Mouse (Mus musculus): Measurements from ENCODE around the gene Pacsin2.

The Pacsin2 gene

DNA sequence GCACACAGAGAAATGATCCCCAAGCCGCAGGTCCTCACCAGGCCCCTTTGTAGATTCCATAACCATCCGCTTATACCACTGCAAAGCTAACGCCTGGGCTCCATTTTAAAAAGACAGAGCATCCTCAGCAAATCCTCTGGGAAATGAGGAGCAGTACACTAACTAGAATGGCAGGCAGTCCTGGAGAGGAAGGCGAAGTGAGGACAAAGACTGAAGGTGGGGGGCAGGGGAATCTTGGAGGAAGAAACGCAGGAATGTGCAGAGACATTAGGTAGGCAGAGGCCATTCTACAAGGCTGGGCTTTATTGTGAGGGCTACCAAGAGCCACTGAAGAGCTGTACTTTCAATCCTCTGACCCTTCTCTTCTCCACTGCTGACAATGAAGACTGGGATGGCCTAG, 19.0 kb downstream of the Pacsin2 start:
- no peak for TF ChIP-seq GATA4 (IDR thresholded peaks at IDR 0.05; ENCODE audit: insufficient replicate concordance, low read length)

DNA sequence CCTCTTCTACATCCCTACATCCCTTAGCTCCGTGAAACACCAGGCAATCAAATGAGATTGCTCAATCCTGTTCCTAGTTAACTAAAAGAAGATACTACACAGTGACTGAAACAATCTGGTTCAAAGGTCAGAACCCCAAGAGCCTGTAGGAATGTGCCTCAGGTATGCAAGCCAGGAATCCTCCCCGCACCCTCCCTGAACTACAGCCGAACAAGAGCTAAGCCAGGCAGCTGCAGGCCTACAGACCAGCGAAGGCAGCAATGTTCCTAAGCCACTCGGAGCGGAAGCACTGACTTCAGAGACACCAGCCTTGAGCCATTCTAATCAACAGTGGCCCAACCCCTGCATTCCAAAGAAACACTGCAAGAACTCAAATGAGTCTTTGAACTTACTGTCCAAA, 20.0 kb downstream of the Pacsin2 start:
- TF ChIP-seq GATA4 (IDR thresholded peaks at IDR 0.05; ENCODE audit: insufficient replicate concordance, low read length), result no peak

DNA sequence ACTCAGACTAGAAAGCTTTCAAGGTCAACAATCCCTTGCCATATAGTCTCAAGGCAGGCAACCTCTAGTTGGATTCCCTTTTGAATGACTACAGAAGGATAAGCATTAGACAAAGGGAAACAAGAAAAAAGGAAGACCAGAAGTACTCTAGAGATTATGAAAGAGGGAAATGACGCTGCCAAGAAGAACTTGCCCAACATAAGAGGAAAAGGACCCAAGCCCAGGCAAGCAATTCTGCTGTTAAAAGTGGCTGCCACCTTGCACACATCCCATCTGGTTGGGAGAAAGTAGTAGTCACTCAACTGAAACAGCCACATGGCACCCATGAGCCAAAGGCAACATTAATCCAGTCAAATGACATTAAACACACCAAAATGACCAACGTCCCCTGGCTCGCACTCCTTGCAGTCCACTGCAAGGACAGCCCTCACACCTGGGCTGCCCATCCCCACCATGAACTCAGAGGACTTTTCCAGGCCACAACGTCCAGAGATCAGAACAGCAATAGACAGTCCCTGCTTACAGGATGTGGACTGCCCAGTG, 21.8 kb downstream of the Pacsin2 start:
- TF ChIP-seq GATA4 (IDR thresholded peaks at IDR 0.05; ENCODE audit: insufficient replicate concordance, low read length), result no peak

DNA sequence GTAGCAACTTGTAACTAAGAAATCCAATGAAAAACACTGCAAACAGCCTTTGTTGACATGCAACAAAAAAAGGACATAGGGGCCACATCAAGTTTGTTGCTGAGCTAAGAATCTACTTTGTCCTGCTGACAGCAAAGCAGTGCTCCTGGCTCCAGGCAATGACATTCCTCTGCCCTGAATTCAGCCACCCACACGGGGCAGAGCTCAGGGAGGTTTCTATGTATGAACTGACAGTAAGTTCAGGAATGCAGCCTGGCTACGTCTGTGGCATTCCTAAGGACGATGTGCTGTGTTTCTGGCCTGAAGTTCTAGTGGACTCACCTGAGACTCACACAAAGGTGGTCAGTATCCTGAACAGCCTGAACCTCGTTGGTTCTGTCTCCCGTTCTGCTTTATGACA, 23.7 kb downstream of the Pacsin2 start:
- TF ChIP-seq GATA4 (IDR thresholded peaks at IDR 0.05; ENCODE audit: insufficient replicate concordance, low read length), result no peak

DNA sequence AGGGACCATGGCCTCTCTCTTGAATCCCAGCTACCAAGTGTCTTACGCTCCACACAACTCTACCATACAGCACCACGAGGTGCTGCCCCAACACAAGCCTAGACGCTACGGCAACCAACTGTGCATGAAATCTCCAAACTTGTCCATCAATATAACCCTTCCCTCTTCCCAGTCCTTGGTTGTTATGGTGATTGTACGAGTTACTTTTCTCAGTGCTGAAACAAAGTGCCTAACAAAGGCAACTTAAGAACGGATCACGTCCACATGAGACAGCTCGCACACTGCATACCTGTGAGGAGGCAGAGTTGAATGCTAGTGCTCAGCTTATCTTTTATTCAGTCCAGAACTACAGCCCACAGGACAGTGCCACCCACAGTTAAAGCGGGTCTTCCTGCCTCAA, 27.9 kb downstream of the Pacsin2 start:
- no peak for TF ChIP-seq GATA4 (IDR thresholded peaks at IDR 0.05; ENCODE audit: insufficient replicate concordance, low read length)

DNA sequence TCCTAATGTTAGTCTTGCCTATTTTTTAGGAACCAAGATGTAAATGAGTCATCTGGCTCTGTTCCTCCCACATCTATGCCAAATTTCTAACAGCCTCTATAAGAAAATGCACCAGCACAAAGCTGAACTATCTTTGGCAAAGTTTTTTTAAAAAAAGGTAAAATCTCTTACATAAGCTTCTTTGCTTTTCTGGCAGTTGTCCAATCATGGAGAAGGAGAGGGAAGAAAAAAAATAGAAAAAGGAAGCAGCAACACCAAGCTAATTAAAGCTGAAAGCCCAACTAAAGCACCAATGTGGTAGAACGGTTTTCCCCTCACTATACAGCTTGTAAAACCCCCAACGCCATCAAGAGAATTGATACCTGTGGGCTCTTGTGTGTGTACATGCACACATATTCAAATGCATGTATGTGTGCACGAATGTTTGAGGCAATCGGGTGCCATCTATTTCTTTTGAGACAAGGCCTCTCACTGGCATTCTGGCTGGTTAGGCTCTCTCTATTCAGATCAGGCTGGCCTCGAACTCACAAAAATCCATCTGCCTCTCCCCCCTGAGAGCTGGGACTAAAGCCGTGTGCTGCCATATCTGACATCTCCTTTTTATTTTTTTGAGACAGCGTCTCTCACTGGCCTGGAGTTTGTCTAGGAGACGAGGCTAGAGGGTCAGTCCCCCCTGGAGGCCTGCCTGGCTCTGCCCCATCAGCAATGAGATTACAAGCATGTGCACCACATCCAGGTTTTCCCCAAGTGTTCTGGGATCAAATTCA, 28.9 kb downstream of the Pacsin2 start:
- TF ChIP-seq GATA4 (IDR thresholded peaks at IDR 0.05; ENCODE audit: insufficient replicate concordance, low read length), result no peak

DNA sequence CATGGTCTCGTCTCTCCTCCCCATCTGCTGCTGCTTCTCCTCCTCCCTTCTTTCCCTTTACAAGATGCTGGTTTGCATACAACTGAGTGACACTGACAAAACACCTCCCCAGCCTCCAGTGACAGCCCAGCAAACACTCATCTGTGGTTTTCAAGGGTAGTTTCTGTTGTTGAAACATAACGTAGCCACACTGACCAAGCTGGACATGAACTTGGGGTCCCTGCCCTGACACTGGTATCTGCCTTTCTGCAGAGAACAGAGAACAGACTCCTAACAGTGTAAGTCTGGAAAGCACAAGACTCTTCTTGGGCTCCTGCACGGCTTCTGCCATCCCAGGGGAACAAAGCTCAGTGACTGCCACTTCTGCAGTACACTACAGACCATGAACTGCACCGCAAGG, 29.7 kb downstream of the Pacsin2 start:
- no peak for TF ChIP-seq GATA4 (IDR thresholded peaks at IDR 0.05; ENCODE audit: insufficient replicate concordance, low read length)

DNA sequence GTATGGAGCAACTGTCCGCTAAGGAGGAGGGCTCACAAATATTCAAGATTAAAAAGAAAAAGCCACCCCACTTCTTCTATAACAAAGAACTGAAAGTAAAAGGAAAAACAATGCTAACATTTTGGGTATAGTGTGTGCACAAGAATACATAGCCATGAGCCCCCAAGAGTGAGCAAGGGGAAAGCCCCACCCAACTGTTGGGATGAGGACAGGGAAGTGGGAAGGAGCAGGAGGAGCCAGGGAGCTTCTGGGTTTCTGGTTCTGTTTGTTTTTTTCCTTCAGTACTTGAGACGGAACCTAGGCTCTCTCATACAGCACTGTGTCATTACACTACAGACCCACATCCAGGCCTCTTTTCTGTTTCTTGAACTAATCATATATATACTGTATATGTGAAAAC, 31.1 kb downstream of the Pacsin2 start:
- no peak for TF ChIP-seq GATA4 (IDR thresholded peaks at IDR 0.05; ENCODE audit: insufficient replicate concordance, low read length)

DNA sequence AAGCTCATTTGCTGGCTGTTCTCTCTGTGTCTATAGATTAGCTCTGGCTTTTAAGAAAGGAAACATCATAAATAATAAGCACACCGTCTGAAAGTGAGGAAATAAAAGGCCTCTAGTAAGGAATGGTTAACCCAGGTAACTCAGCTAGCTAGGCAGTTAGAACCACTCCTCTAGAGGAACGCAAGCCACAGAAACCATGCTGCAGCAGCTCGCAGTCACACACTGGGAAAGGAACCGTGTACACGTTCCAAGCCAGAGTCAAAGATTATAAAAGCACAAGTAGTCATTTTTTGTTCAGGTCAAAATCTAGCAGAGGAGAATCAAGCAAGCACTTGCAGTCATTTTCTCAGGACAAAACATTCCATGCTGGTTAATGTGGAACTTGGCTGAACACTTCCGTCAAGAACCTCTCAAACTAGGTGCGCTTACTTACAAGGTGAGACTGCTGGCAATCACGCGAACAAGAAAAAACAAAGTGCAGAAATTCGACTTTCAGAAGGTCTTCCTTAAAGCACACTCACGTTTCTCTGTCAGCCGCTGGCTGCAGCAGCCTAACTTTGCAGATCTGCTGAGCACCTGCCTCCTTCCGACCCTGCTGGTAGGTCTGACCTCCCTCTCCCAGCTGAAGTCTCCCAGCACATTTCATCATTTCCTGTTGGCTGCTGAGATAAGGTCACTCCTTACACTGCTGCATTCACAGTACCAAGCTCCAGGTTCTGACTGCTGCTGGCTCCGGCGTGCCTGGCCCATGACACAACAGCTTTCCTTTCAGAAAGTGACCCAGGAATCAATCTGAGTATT, 32.0 kb downstream of the Pacsin2 start:
- peak; percentile 89 for TF ChIP-seq GATA4 (IDR thresholded peaks at IDR 0.05; ENCODE audit: insufficient replicate concordance, low read length)

DNA sequence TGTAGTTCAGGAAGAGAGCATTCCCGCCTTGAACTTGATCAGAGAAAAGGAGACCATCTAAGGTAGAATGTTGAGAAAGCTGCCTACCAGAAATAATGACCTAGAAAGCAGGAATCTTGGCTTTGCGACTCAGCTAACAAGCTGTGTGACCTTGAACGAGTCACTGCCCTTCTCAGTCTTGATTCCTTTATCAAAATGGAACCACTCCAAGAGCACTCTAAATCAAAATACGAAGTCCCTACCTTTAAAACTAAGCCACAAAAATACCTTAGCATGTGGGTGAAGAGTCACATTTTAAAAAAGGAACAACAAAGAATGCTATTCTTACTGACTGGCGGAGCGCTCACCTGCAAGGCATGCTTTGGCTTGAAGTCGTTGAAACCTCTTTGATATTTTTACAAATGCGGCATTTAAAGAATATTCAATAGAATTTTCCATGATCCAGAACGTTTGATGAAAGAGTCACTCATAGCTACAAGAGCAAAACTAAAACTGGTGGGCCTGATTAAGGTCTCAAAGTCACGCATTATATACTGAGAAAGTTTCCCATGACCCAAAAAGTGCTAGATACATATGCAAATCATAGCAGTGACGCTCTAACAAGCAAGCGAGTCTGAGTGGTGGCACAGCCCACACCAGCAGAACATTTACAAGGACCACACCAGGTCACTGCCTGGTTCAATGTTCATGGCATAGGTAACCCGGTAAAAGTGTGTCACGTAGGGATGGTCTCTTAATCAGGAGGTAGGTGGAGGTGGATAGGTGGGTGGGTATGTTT, 33.2 kb downstream of the Pacsin2 start:
- no peak for TF ChIP-seq GATA4 (IDR thresholded peaks at IDR 0.05; ENCODE audit: insufficient replicate concordance, low read length)

DNA sequence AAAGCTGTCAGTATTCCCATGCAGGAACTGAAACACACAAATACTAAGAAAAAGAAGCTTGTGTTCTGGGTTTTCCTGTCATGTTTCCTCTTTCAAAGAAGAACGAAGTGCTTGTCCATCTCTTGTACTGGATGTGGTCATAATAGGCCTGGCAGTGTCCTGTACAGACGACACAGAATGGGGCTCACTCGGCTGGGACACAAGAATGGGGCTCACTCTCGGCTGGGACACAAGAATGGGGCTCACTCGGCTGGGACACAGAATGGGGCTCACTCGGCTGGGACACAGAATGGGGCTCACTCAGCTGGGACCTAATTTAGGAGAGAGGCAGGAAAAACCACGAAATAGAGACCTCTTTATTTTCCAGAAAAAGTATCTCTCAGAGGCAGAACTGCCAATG, 34.0 kb downstream of the Pacsin2 start:
- no peak for TF ChIP-seq GATA4 (IDR thresholded peaks at IDR 0.05; ENCODE audit: insufficient replicate concordance, low read length)

DNA sequence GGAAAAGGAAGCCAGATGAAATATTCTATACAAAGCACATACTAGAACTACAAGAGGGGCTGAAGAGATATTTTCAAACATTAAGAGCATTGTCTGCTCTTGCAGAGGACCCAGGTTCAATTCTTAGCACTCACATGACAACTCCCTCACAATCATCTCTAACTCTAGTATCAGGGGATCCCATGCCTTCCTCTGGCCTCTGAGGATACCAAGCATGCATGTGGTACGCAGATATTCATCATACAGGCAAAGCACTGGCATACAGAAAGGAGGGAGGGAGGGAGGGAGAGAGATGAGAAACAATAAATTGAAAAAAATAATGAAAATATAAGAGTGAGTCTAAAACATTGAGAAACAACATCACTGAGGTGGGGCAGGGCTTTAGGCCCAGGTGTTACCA, 35.8 kb downstream of the Pacsin2 start:
- no peak for TF ChIP-seq GATA4 (IDR thresholded peaks at IDR 0.05; ENCODE audit: insufficient replicate concordance, low read length)

DNA sequence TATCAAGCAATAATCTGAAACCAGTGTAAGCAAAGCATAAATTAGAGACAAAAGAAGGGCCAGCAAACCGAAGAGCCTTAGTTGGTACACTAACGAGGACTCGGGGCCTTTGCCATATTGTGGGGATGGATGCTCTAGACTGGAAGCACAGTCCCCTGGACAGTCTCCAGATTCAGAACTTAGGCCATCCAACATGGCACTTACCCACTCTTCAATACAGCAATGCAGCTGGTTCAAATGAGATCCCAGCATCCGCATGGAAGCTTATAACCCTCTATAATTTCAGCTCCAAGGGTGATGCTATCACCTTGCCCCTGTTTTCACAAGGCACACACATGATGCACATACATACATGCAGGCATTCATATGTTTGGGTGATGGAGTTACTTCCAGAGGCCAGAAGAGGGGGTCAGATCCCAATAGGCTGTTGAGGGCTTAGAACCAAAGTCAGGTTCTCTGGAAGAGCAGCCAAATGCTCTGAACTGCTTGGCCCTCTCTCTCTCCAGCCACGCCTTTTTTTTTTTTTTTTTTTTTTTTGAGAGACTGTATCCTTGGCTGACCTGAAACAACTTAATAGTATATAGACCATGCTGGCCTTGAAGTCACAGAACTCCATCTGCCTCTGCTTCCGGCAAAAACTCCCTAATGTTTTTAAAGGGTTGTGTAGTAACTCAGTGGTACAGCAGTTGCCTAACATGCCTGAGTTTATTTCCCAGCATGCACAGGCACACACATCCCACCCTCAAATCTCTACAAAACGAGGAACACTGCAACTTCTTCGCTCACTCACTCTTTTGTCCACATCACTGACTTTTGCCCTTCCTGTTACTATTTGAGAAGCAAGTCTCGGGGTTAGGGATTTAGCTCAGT, 36.9 kb downstream of the Pacsin2 start:
- no peak for TF ChIP-seq GATA4 (IDR thresholded peaks at IDR 0.05; ENCODE audit: insufficient replicate concordance, low read length)

DNA sequence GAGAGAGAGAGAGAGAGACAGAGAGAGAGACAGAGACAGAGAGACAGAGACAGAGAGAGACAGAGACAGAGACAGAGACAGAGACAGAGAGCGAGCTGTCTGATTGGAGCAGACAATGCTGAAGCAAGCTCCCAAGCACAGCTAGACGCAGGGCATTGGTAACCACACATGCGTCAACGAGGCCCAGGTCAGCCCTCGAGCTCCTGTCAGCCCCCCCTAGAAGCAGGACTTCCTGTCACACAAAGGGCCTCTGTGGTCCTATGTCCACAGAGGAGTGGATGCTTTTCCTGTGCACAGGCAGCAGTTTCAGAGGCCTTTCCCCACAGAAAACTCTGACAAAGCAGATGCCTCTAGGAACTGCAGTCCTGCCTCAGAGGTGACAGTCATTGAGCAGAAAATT, 38.6 kb downstream of the Pacsin2 start:
- TF ChIP-seq GATA4 (IDR thresholded peaks at IDR 0.05; ENCODE audit: insufficient replicate concordance, low read length), result no peak

DNA sequence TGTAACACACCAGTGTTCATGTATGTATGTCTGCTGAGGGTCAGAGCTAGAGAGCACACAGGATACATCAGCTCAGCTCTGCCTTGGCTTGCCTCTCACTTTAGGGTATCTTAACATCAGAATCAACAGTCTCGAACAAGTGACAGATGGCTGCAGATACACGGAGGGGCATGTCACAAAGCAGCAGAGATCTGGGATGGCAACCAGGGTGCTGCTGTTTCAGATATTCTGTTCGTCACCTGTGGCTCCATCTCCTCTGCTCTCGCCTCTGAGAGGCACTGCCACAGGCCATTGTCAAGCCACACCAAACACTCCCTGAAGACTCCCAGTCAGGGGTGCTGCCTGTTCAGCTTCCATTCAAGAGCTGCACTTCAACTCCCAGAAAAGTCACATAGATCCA, 39.1 kb downstream of the Pacsin2 start:
- no peak for TF ChIP-seq GATA4 (IDR thresholded peaks at IDR 0.05; ENCODE audit: insufficient replicate concordance, low read length)
